Mouse (Mus musculus) CH12F3 (cell line): ENCODE measurements around the gene Fst.

Source experiments
- in situ Hi-C: fragments of 300-500 bp; cut with MboI; formaldehyde crosslinking; loops from 2 replicates; pipeline ENCODE4 v1.14.3; 2020; ENCODE audit warnings: low sequenced_read_pairs

Gene Fst

DNA sequence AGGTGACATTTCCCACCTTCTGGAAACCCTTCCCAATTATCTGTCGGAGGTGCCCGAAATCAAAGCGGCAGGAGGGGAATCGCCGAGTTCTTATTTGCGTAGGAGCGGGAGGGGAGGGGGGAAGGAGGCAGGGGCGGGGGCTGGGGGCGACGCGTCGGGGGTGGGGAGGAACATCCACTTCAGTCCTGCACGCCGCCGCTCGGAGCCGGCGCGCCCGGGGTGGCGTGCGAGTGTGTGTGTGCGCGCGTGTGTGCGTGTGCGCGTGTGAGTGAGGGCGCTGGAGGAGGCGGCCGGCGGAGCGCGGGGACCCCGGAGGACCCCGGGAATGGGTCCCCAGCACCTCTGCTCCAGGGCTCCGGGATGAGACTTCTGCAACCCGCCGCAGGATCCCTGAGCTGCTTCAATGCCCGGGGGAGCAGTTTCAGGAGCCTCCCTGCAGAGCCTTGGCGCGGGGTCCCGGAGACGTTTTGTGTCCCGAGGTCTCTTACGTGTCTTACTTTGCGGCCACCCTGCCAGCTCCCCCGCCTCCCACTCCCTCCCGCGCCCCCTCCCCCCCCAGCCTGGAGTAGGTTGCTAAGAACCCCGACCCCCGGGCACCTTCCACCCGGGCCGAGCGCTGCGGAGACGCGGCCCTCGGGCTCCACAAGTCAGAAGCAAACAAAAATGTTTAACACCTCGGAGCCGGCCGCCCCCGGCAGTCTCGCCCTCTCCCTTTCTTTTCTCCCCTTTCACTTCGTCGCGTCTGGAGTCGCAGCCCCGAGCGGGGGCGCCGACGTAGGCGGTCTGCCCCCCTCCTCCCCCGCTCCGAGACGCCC lies at the start of gene Fst:
Gene Fst, minus strand, starts transcription at position 66 of the 815 bp plus-strand sequence.
- in situ Hi-C loops, result no loop called here

DNA sequence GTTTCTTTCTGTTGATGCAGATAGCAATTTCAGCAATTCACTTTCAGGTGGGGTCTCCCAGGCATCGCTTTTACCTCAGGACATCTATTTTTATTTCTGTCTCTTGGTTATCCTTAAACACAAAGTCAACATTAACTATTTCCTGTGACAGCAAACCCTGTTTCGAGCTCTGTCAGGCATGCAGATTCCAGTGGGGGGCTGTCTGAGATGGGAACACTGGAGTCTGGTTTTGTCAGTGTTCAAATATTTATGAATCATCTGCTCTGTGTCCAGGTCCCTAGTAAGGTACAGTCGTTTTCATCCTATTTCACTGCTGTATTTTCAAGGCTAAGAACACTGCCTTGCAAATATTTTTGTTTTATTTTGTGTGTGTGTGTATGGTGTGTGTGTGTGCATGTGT lies 35.1 kb upstream of the Fst start:
- in situ Hi-C loops, result no loop called here

DNA sequence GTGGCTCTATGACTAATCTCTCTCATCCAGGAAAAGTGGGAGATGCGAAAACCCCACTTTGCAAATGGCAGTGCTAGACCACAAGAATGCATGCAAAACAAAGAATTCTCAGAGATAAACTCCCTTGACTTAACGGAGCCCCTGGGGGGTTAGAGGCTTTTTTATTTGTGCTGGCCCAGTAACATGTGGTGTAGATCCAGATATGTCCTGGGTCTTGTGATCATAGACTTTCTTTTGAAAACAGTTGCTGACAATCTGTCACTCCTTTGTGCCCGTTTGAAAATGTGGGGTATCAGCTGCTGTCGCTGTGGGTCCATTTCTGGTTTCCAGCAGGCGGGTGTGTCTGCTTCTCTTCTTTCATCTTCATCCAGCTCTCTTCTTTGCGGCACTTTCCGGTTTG lies 29.4 kb upstream of the Fst start:
- in situ Hi-C loops, result no loop called here

DNA sequence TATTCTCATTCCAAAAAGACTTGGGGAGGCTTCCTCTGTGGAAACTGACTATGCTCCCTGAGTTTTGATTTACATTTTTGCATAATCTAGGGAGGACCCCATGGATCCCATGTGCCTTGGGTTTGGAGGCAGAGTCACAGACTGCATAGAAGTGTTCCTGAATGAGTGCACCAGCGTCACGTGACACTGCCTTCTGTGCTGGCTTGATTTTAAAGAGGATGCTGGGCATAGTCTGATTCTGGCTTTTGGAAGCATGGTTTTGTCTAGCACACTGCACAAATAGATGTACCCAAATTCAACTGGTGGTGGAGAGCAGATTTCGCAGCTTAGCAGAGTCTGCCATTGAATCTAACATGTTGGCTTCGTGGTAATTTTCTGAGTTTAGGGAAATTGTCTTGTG lies 19.6 kb upstream of the Fst start:
- in situ Hi-C loops, result no loop called here

DNA sequence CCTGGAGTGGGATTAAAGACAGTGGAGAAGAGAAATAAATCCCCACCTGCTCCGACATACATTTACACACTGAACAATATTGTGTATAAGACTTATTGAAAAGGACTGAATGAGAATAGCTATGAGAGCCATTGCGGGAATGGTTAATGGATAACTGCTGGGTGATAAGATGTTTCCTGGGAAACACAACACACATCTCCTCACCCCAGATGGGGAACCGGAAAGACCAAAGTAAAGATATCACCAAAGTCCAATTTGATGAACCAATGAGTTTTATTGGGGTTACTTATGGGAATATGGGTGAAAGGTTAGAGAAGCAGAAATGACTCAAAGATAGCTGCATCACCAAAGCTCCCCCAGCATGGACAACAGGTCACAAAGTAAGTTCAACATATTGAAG lies 11.2 kb upstream of the Fst start:
- in situ Hi-C loops, result no loop called here

DNA sequence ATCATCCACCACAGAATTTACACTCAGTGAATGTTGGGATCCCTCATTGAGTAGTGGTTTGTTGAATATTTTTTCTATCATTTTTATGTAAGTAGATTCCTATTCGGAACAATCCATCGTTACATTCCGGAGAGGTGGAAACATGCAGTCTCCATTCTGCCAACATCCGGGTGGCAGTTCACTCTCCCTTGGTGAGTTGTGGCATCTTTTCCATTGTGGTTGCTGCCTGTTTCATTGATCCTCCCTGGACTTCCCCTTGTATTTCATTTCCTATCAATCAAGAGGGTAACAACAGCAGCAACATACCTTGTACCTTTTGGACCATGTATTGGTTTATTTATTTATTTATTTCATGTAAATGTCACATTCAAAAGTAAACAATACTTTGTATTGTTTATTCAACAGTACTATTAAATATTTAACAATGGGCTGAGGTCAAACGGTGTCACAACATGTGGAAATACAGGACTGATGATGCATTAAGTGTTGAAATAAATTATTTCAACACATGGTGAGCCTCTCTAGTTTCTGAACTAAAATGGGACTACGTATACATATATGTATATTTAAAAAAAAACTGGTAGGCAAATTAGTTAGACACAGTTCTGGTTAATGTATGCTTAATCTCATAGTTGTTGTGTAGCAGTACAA lies 7.6 kb upstream of the Fst start:
- in situ Hi-C loops, result no loop called here

DNA sequence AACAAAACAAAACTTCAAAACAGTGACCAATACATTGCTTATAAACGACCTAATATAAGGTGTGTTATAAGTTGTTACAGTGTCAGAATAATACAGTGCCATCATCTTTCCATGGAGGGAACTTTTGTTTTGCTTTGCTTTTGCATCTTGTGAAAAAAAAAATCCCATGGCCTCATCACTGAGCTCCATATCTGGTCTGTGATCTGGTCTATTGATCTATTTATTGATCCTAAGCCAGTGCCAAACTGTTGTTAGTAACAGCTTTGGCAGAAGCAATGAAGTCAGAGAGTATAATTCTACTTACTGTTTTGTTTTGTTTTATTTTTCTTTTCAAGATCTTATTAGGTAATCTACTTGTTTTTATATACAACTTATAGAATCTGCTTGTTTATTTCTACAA lies 6.6 kb upstream of the Fst start:
- in situ Hi-C loops, result no loop called here

DNA sequence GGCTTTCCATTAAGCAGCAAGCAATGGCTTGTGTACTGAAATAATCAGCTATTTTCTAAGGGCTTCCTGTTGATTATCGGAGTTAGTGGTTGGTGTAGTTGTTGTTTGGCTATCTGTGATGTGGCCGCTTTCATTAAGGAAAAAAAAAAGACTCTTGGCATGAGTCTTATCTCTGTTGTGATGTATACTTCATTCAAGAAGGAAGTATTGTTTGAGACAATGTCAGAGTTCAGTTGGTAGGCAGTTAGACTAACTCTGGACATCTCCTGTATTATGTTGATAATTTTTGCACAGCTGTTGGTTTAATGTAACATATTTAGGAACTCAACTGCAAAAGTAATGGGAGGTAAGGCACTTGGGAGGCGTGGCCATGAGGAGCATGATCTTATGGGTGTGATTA lies 6.1 kb upstream of the Fst start:
- in situ Hi-C loops, result no loop called here

DNA sequence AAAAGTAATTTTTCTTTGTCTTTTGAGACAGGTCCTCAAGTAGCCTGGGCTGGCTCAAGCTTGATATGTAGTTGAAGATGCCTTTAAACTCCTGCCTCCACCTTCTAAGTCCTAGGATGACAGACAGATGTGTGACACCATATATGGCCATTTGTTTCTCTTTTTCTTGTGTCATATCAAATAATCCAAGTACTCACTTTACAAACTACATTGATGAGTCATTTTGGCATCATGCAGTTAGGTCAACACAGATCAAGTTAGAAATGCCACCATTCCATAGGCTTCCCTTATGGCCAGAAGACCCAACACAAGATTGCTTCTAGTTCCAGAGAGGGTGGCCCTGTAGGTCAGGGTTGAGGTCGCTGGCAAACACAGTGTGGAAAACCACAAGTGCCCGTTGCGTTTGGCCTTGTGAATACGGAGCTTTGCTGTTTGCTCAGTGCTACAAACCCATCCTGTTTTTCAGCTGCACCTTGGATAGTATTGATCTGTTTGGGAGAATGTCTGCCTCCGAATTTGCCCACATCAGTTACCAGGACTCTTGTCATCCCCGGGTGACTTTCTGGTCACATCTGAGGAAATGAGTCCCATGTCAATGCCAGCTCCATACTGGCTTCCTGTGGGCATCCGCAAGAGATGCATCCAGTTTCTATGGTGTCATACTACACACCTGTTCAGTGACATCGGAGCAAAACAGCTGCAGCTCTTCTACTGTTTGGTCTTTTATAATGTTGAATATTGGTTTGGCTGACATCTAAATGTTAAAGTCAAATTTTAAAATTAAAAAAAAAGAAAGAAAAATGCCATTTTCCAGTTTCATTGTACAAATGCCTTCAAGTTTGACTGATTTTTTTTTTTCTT lies 4.0 kb upstream of the Fst start:
- in situ Hi-C loops, result no loop called here

DNA sequence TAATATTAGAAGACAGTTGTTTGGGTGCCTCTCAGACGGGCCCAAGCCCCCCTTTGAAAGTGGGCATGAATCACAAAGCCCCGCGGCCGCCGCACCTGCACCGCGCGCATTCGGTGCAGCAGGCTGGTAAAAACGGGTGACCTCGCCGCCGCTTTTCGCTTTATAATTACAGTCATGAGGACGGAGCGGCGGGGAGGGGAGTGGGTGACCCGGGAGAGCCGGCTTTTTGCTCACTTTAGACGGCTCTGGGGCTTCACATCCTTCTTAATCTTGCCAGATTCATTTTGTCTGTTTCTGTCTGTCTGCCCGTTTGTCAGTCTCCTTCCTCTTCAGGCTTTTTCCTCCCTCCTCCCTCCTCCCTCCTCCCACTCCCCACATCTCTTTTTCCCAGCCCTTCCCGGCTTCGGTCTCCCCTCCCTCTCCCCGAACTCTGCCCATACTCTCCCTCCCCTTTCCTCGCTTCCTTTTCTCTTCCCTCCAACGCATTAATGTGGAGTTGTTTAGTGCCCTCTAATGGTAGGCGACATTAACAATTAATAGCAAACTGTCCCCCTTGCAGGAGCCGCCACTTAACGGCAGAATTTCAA lies 1.6 kb upstream of the Fst start:
- in situ Hi-C loops, result no loop called here

DNA sequence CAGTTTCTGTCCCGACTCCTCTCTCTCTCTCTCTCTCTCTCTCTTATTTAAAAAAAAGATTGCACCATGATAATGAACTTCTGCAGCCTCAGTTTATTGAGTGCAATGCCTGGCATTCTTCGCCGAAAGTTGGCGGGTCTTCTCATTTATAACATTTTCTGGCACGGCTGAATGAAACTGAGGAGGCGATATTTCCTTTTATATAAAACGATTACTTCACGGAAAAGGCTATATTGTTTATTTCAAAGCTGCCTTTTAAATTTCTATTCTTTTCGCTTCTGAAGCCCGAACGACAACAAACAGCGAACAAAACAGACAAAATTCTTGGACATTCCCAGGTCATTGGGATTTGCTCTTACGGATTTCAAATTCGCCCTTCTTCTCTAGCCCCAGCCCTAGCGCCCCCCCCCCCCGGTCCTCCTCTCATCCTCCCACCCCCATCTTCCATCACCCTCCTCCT lies 980 bp upstream of the Fst start:
- in situ Hi-C loops, result no loop called here

DNA sequence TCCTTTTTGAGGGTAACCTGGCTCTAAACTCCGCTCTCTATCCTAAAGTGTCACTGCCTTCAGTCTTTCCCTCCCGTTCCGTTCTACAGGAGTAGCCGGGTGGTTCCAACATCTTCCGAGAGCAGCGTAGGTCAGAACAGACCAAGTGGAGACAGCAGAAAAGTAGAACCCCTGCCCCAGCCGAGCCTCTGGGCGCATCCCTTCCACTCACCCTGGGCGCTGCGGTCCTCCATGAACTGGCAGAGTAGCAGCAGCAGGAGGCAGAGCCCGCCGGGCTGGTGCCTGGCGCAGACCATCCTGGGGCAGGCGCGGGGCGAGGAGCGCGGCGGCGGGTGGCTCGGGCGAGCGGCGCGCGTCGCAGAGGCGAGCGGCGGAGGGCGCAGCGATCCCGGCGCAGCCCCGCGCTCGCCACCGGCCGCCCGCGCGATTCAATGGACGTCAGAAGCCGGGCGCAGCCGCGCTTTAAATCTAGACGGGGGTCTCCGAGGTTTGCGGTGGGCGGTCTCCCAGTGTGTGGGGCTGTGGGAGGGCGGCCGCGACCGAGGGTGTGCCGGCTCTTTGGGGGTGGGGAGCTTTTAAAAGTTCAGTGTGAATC lies 363 bp downstream of the Fst start:
- in situ Hi-C loops, result no loop called here

DNA sequence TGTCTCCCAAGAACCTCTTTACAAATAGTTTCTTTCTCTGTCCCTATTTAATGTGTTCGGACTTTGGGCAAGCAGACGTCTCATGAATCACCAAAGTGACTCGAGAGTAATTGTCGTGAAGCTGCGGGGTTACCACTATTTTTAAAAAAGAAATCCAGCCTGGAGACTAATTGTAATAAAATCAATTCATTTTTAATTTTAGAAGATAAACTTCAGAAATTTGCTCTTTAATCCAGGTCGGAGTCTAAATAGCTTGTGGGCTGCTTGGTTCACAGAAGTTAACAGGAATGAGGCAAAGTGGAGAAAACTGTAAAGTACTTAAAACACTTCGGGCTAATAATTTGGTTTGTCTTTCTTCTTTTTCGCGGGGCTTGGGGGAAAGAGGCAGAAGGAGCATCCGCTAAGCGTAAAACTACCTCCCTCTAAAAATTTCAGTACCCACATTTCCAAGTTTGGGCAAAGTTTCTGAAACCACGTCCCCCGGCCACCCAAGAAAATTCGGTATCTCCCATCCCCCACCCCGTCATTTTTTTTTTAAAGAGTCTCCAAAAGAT lies 1.1 kb downstream of the Fst start:
- in situ Hi-C loops, result no loop called here

DNA sequence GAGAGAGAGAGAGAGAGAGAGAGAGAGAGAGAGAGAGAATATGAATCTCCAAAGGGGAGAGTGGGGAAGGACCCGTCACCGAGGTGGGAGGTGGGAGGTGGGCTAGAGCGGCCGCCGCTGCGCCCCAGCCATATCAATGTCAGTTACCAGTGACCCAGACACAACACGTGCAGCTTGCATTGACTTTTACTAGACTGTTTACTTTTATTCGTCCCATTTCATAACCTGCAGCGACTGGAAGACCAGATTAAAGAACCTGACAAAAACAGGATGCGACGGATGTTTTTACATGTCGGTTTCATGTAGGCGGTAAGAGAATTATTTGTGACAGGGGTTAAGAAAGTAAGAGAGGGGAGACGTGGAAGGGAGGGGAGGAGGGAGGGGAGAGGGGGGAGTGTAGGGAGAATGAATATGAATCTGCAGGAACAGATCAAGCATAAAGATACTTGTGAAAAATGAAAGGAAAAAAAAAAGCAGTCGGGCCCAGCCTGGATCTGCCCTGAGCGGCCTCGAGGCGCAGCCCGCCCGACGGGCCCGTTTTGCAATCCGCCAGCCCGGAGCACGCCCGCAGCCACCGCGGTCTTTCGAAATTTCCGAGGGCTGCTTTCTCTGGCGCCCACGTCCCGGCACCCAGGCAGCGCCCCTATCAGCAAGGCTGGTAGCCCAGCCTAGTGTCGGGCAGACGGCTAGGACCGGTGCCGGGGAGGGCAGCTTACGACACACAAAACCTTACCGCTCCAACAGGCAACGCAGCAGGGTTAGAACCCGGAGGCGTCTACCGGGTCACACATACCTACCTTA lies 1.8 kb downstream of the Fst start:
- in situ Hi-C loops, result no loop called here

DNA sequence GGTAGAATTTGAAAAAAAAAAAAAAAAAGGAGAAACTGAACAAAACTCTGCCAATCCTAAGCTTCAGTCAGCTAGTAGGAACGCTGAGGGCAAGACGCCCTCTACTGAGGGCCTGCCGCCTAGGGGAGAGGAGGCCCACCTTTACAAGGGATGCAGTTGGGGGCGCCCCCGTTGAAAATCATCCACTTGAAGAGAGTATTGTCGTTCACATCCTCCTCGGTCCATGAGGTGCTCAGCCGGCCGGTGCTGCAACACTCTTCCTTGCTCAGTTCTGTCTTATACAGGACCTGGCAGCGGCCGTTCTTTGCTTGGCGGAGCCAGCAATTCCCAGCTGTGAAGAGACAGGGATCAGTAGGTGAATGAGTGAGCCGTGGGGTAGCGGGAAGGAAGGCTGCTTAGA lies 2.5 kb downstream of the Fst start:
- in situ Hi-C loops, result no loop called here

DNA sequence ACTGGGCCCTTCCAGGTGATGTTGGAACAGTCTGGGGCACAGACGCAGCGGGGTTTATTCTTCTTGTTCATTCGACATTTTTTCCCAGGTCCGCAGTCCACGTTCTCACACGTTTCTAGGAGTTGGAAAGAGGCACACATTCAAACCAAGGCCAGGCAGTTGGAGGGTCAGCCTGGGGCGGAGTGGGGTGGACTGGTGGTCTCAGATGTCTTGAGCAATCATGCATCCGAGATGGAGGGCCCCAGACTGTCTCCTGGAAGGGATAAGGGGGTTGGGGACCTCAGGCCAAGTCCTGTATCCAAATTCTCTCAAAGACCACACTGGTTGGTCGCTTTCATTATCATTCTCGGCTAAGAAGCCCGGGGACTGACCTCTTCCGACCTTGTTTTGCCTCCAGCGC lies 3.0 kb downstream of the Fst start:
- in situ Hi-C loops, result no loop called here

DNA sequence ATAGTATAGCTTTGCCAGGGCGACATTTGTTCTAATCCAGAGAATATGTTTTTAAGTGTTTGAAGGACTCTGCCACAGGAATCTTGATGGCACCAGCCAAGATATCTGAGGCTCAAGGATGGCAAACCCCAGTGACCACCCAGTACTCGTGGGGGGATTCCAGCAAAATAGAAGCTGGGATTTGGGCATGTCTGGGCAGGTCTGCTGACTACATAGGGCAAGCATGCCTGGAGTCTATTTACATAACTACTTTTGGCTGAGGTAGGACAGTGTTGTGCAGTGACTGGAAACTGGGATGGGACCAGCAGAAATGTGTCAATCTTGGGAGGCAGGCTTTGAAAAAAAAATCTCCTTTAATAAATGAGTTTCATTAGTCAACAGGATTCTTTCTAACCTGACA lies 11.5 kb downstream of the Fst start:
- in situ Hi-C loops, result no loop called here

DNA sequence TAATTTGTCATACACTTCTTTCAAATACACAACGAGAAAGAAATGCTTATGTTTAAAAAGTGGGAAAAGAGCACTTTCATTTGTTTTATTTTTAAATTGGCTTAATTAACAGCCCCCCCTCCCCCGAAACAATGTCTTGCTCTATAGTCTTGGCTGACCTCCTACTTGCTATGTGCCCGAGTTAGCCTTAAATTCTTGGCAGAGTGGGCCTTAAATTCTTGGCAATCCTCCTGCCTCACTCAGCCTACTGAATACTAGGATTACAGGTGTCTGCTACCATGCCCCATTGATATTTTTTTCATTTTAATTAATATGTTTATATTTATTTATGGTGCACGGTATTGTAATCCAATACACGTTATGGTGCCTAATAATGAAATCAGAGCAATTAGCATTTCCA lies 26.3 kb downstream of the Fst start:
- in situ Hi-C loops, result no loop called here

DNA sequence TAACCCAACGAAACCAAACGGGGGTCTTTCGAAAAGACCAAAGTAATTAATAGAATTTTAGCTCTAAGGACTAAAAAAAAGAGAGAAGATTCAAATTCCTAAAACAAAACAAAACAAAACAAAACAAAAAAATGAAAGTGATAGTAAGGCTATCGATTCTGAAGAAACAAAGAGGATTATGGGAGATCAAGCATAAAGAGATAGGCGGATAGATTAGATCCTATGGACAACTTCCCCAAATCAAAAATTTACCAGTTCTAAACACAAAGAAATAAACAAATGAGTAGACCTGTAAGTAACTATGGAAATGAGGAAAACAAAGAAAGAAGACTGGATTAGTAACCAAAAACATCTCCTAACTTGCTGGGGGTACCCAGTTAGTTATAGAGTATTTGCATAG lies 33.5 kb downstream of the Fst start:
- in situ Hi-C loops, result no loop called here

DNA sequence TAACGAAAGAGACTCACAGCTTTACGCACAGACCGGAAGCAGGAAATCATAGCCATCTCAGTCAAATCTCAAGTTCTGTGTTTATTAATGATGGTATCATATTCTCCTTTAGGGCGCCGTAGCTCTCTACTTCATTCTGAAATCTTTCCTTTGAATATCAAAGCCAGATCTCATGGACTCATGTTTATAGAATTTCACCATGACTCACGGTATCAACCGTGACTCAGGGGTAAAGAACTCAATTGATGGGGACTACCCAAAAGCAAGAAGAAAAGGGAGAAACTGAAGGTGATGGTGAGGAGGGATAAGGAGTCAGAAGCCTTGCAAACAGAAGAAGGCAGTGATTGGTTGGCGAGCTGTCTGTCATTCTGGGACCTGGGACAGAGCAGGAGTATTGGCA lies 38.5 kb downstream of the Fst start:
- in situ Hi-C loops, result no loop called here
